Mouse (Mus musculus): ENCODE data around the gene Gm49387.

GRCm38 (mm10) chr14:31665566-31665940 lies 24.9 kb upstream of the Gm49387 start:
- no peak for TF ChIP-seq CTCF (IDR thresholded peaks at IDR 0.05; ENCODE audit: borderline replicate concordance, extremely low read depth, insufficient read depth, insufficient read length)
- TF ChIP-seq POLR2A (IDR thresholded peaks at IDR 0.05; ENCODE audit: borderline replicate concordance, extremely low read depth, insufficient read depth, insufficient read length, poor library complexity, severe bottlenecking) = no peak
